Comparison of ENCODE assay signal across 21 mouse cellular contexts in genomic region chr17:25648678-25649216, GRCm38 (mm10).
DNase-seq lines count a peak whose midpoint lies in the region; ATAC-seq and TF ChIP-seq lines count a peak whose summit lies in the region.
"Had no signal": no experiment of that assay in that cellular context is flagged by ENCODE, and none has a peak within 500 bp of the region (broad histone marks: within the 10 kb centered on the region; RNA-seq: fewer than 3 reads in every experiment).

No protein-coding gene starts in this region.

- 0 out of 2 replicates have a peak, but pooled peaks cover 7% of the 10 kb centered on the region for H3K9me3 ChIP-seq in hindbrain, embryonic 10.5 days
- no peaks in the 10 kb centered on the region for H3K9me3 ChIP-seq in hindbrain, embryonic 14.5 days (ENCODE audit: control insufficient read depth, low read length)
- no peaks in the 10 kb centered on the region for H3K9me3 ChIP-seq in lung, embryonic 14.5 days (ENCODE audit: low read depth, low read length)
- H3K9me3 ChIP-seq in lung, postnatal 0 days (ENCODE audit: low read length), result no peaks in the 10 kb centered on the region
- H3K9me3 ChIP-seq in heart, embryonic 14.5 days (ENCODE audit: control insufficient read depth, low read length), result no peaks in the 10 kb centered on the region
- H3K9me3 ChIP-seq: forebrain, embryonic 13.5 days; hindbrain, embryonic 15.5 days; intestine, embryonic 15.5 days; limb, embryonic 15.5 days; midbrain, embryonic 13.5 days; stomach, embryonic 15.5 days had no signal

- no peak for ATAC-seq in hindbrain, embryonic 14.5 days (ENCODE audit: low FRiP score)
- no peak for ATAC-seq in lung, embryonic 14.5 days (ENCODE audit: insufficient read depth)
- ATAC-seq in lung, postnatal 0 days, result no peak
- ATAC-seq in heart, embryonic 14.5 days (ENCODE audit: insufficient number of reproducible peaks, insufficient read depth, low FRiP score, low read depth), result peak; percentile 28; the same call in 1 of the 2 replicates
- ATAC-seq: forebrain, embryonic 13.5 days; intestine, embryonic 15.5 days; midbrain, embryonic 13.5 days had no signal

- no peak overlapping the region for H3K9ac ChIP-seq in hindbrain, embryonic 14.5 days
- no peak overlapping the region for H3K9ac ChIP-seq in lung, embryonic 14.5 days
- no peak overlapping the region for H3K9ac ChIP-seq in lung, postnatal 0 days (replicated peaks; ENCODE audit: low read depth)
- H3K9ac ChIP-seq in heart, embryonic 14.5 days (ENCODE audit: low read length), result no peak overlapping the region
- H3K9ac ChIP-seq: forebrain, embryonic 13.5 days; hindbrain, embryonic 15.5 days; intestine, embryonic 15.5 days; limb, embryonic 15.5 days; midbrain, embryonic 13.5 days; stomach, embryonic 15.5 days had no signal

- WGBS in hindbrain, embryonic 10.5 days, result 70% methylated on average over 15 of the region's 15 CpGs
- WGBS in hindbrain, embryonic 14.5 days, result 71% methylated on average over 15 of the region's 15 CpGs
- WGBS in lung, embryonic 14.5 days, result 30% methylated on average over 15 of the region's 15 CpGs
- WGBS in lung, postnatal 0 days, result 34% methylated on average over 15 of the region's 15 CpGs
- 48% methylated on average over 15 of the region's 15 CpGs for WGBS in heart, embryonic 14.5 days

- H3K27ac ChIP-seq in hindbrain, embryonic 10.5 days, result peak overlapping the region; percentile 54
- no peak overlapping the region for H3K27ac ChIP-seq in hindbrain, embryonic 14.5 days
- no peak overlapping the region for H3K27ac ChIP-seq in lung, embryonic 14.5 days (ENCODE audit: low read depth)
- no peak overlapping the region for H3K27ac ChIP-seq in lung, postnatal 0 days (ENCODE audit: low read length)
- no peak overlapping the region for H3K27ac ChIP-seq in heart, embryonic 14.5 days (replicated peaks in 1 of 2; ENCODE audit: control insufficient read depth in 1 of 2, insufficient read depth in 1 of 2, low read depth in 2 of 2, low read length in 2 of 2)
- H3K27ac ChIP-seq: forebrain, embryonic 13.5 days; heart, adult 2 months; hindbrain, embryonic 15.5 days; intestine, embryonic 15.5 days; limb, embryonic 15.5 days; midbrain, embryonic 13.5 days; stomach, embryonic 15.5 days had no signal

- no peak for TF ChIP-seq CTCF in lung, embryonic 14.5 days (IDR thresholded peaks at IDR 0.05; ENCODE audit: low read depth)
- no peak for TF ChIP-seq CTCF in lung, postnatal 0 days (IDR thresholded peaks at IDR 0.05)

- H3K36me3 ChIP-seq in hindbrain, embryonic 10.5 days, result peaks cover 49% of the 10 kb centered on the region
- H3K36me3 ChIP-seq in hindbrain, embryonic 14.5 days (replicated peaks; ENCODE audit: control insufficient read depth, insufficient read depth), result no peaks in the 10 kb centered on the region
- H3K36me3 ChIP-seq in lung, embryonic 14.5 days (ENCODE audit: insufficient read depth), result no peaks in the 10 kb centered on the region; the same call in 1 of the 2 replicates
- H3K36me3 ChIP-seq in lung, postnatal 0 days (ENCODE audit: insufficient read depth, low read length), result no peaks in the 10 kb centered on the region
- H3K36me3 ChIP-seq in heart, embryonic 14.5 days (ENCODE audit: control insufficient read depth, insufficient read depth, low read length), result peaks cover 47% of the 10 kb centered on the region
- H3K36me3 ChIP-seq: hindbrain, embryonic 15.5 days; intestine, embryonic 15.5 days; stomach, embryonic 15.5 days had no signal

- no peak overlapping the region for H3K4me3 ChIP-seq in hindbrain, embryonic 10.5 days
- no peak overlapping the region for H3K4me3 ChIP-seq in hindbrain, embryonic 14.5 days (replicated peaks; ENCODE audit: low read length)
- H3K4me3 ChIP-seq in lung, embryonic 14.5 days (ENCODE audit: low read depth, low read length), result no peak overlapping the region
- H3K4me3 ChIP-seq in lung, postnatal 0 days (ENCODE audit: low read depth, low read length), result no peak overlapping the region
- no peak overlapping the region for H3K4me3 ChIP-seq in heart, embryonic 14.5 days (ENCODE audit: control insufficient read depth in 1 of 2, insufficient read depth in 1 of 2, low read depth in 1 of 2, low read length in 2 of 2)
- H3K4me3 ChIP-seq: forebrain, embryonic 13.5 days; heart, adult 2 months; hindbrain, embryonic 15.5 days; intestine, embryonic 15.5 days; limb, embryonic 15.5 days; midbrain, embryonic 13.5 days; stomach, embryonic 15.5 days had no signal

- no peaks in the 10 kb centered on the region for H3K27me3 ChIP-seq in hindbrain, embryonic 10.5 days (ENCODE audit: insufficient read depth, poor library complexity, severe bottlenecking)
- no peaks in the 10 kb centered on the region for H3K27me3 ChIP-seq in hindbrain, embryonic 14.5 days (ENCODE audit: control insufficient read depth, insufficient read depth, low read length)
- no peaks in the 10 kb centered on the region for H3K27me3 ChIP-seq in lung, embryonic 14.5 days (ENCODE audit: insufficient read depth, low read length)
- no peaks in the 10 kb centered on the region for H3K27me3 ChIP-seq in lung, postnatal 0 days (replicated peaks; ENCODE audit: insufficient read depth, low read length)
- no peaks in the 10 kb centered on the region for H3K27me3 ChIP-seq in heart, embryonic 14.5 days (ENCODE audit: control insufficient read depth, insufficient read depth, low read length)
- H3K27me3 ChIP-seq: forebrain, embryonic 13.5 days; hindbrain, embryonic 15.5 days; intestine, embryonic 15.5 days; limb, embryonic 15.5 days; midbrain, embryonic 13.5 days; stomach, embryonic 15.5 days had no signal

- TF ChIP-seq EP300 in lung, postnatal 0 days (IDR thresholded peaks at IDR 0.05), result no peak

- no peak overlapping the region for H3K4me2 ChIP-seq in hindbrain, embryonic 14.5 days (replicated peaks)
- no peak overlapping the region for H3K4me2 ChIP-seq in lung, embryonic 14.5 days
- no peak overlapping the region for H3K4me2 ChIP-seq in lung, postnatal 0 days (replicated peaks; ENCODE audit: low read depth, low read length)
- no peak overlapping the region for H3K4me2 ChIP-seq in heart, embryonic 14.5 days (ENCODE audit: low read length)
- H3K4me2 ChIP-seq: forebrain, embryonic 13.5 days; hindbrain, embryonic 15.5 days; intestine, embryonic 15.5 days; limb, embryonic 15.5 days; midbrain, embryonic 13.5 days; stomach, embryonic 15.5 days had no signal

- DNase-seq in hindbrain, embryonic 10.5 days (ENCODE audit: low spot score), result no peak
- no peak for DNase-seq in hindbrain, embryonic 14.5 days (ENCODE audit: low spot score)
- peak; percentile 11 for DNase-seq in lung, embryonic 14.5 days
- no peak for DNase-seq in lung, postnatal 0 days (ENCODE audit: low spot score)
- peak; percentile 27 for DNase-seq in heart, postnatal 4 days
- DNase-seq in cerebellum, postnatal 4 days (ENCODE audit: low spot score in 2 of 2), result no peak
- DNase-seq in kidney, postnatal 36 days, result no peak
- DNase-seq: adrenal gland, adult 2 months; cerebellum, adult 9-10 months; gastrocnemius, postnatal 10 days; lung, postnatal 10 days; retina, postnatal 1 day; thymus, adult 18-20 months had no signal

- peaks cover 48% of the 10 kb centered on the region for H3K4me1 ChIP-seq in hindbrain, embryonic 10.5 days (replicated peaks)
- peaks cover 4% of the 10 kb centered on the region for H3K4me1 ChIP-seq in hindbrain, embryonic 14.5 days (replicated peaks; ENCODE audit: control insufficient read depth, insufficient read depth, low read length)
- H3K4me1 ChIP-seq in lung, embryonic 14.5 days (ENCODE audit: insufficient read depth), result peaks cover under 1% of the 10 kb centered on the region; the same call in 1 of the 2 replicates
- no peaks in the 10 kb centered on the region for H3K4me1 ChIP-seq in lung, postnatal 0 days (ENCODE audit: insufficient read depth, low read depth, low read length)
- H3K4me1 ChIP-seq in heart, embryonic 14.5 days (ENCODE audit: control insufficient read depth in 2 of 2, insufficient read depth in 2 of 2, low read length in 2 of 2), result peaks cover under 1 to 4% of the 10 kb centered on the region in 2 experiments; a peak in 2 of 4 replicates

Comparison
In these comparisons a context has a peak if more than half of its experiments do, and no peak if none do; other contexts are left out.
1. DNase-seq: peak in lung, embryonic 14.5 days (single experiment) and heart, postnatal 4 days (single experiment); none in hindbrain, embryonic 10.5 days (single experiment), hindbrain, embryonic 14.5 days (single experiment), lung, postnatal 0 days (single experiment), cerebellum, postnatal 4 days (0 of 2) and kidney, postnatal 36 days (0 of 2).